Mouse (Mus musculus) heart, adult 2 months (tissue): Measurements from ENCODE around the gene Ano1. TPM values are rescaled to one million over a fixed set of nuclear protein-coding genes. Genes with fewer than 3 reads are reported as not detected.

ENCODE experiments used
- DNase-seq, 2 experiments: peaks; one replicate each; pipeline ENCODE4 v3.0.0; 2021
- H3K27ac ChIP-seq: fragments of 200-600 bp; 2 replicates; pipeline ENCODE4 v1.8.1; 2022
- H3K27me3 ChIP-seq: fragments of 200-500 bp; 2 replicates; pipeline ENCODE4 v1.6.1; 2012; ENCODE audit warnings: mild to moderate bottlenecking, low read length, inconsistent platforms, mixed read lengths; ENCODE audit not compliant: control insufficient read depth, insufficient read depth
- H3K36me3 ChIP-seq: fragments of 200-500 bp; 2 replicates; pipeline ENCODE4 v1.6.1; 2012; ENCODE audit warnings: low read length, inconsistent platforms; ENCODE audit not compliant: control insufficient read depth, insufficient read depth
- H3K4me1 ChIP-seq: fragments of 200-500 bp; 2 replicates; pipeline ENCODE4 v1.6.1; 2011; ENCODE audit warnings: low read length; ENCODE audit not compliant: control insufficient read depth, insufficient read depth
- H3K4me3 ChIP-seq: fragments of 200-600 bp; 2 replicates; pipeline ENCODE4 v1.8.1; 2022
- H3K79me2 ChIP-seq: fragments of 200-500 bp; replicated peaks from 2 replicates; pipeline ENCODE4 v1.6.1; 2012; ENCODE audit warnings: mild to moderate bottlenecking, inconsistent platforms, low read length, moderate library complexity, mixed read lengths; ENCODE audit not compliant: control insufficient read depth, insufficient read depth
- H3K9ac ChIP-seq: fragments of 200-500 bp; 2 replicates; pipeline ENCODE4 v1.6.1; 2012; ENCODE audit warnings: low read depth, mild to moderate bottlenecking, control low read depth, inconsistent platforms, low read length, mixed read lengths
- CTCF ChIP-seq: fragments of 200-600 bp; IDR thresholded peaks from 2 replicates; pipeline ENCODE4 v1.8.1; 2022; ENCODE audit warnings: antibody characterized with exemption, mild to moderate bottlenecking, moderate library complexity
- EP300 ChIP-seq: fragments of 200-500 bp; IDR thresholded peaks from 2 replicates; pipeline ENCODE4 v1.6.1; 2011; ENCODE audit warnings: low read depth, low read length, control low read depth; ENCODE audit not compliant: insufficient read depth
- POLR2A ChIP-seq: fragments of 200-500 bp; IDR thresholded peaks from 2 replicates; pipeline ENCODE4 v1.6.1; 2011; ENCODE audit warnings: mild to moderate bottlenecking, low read depth, low read length, control low read depth; ENCODE audit not compliant: insufficient read depth
- WGBS: fragments of 180-500 bp; shearing (Covaris S2); methylation state at CpG from one replicate; pipeline ENCODE4 v1.1.7; 2018; 5-methylcytosine and 5-hydroxymethylcytosine counted together
- intact Hi-C: fragments of 180-260 bp; cut with DNase I; formaldehyde crosslinking; loops from one replicate; pipeline ENCODE4 v1.15.1; 2025
- polyA plus RNA-seq: library from polyadenylated mRNA; depleted of rRNA; stranded (reverse); fragments of >200 nt; gene quantifications from 2 replicates; pipeline ENCODE4 v1.2.3, GENCODE M21; 2012
- total RNA-seq, 2 experiments: library from RNA; stranded (reverse); gene quantifications; 2 replicates each; pipeline ENCODE4 v1.2.3; 2021

Gene Ano1
- total and polyA plus RNA-seq, 3 experiments, result 11.1 to 12.5 (median 11.7) TPM

- Histone ChIP-seq H3K4me1 (no peaks in the 10 kb centered on the region), H3K79me2 (no peaks in the 10 kb centered on the region), H3K27me3 (no peaks in the 10 kb centered on the region; the same call in 1 of the 2 replicates), H3K9ac (no peak overlapping the region), H3K27ac (peak overlapping the region; percentile 58), H3K36me3 (no peaks in the 10 kb centered on the region), H3K4me3 (no peak overlapping the region)
- peak in 1 of 2 experiments; percentile 53 for DNase-seq
- no peak for TF ChIP-seq POLR2A
- 0 out of 2 replicates have a peak, but pooled peaks have one; percentile 29 for TF ChIP-seq EP300
- 0 out of 2 replicates have a peak, but pooled peaks have one; percentile 17 for TF ChIP-seq CTCF
- intact Hi-C loops, result no loop called here
- WGBS, result 61% methylated on average over 16 of the region's 16 CpGs
Measured at GRCm38 (mm10) chr7:144762496-144763235, 10.9 kb upstream of the Ano1 start.

GRCm38 (mm10) chr7:144760228-144760627 is 8.5 kb upstream of the Ano1 start:
- intact Hi-C loops, result no loop called here
- H3K4me1 ChIP-seq, result no peaks in the 10 kb centered on the region
- H3K36me3 ChIP-seq, result no peaks in the 10 kb centered on the region
- no peaks in the 10 kb centered on the region for H3K79me2 ChIP-seq
- no peak for DNase-seq
- WGBS, result 84% methylated on average over 9 of the region's 9 CpGs
- no peak overlapping the region for H3K9ac ChIP-seq
- TF ChIP-seq CTCF, result no peak
- TF ChIP-seq POLR2A, result no peak
- no peak for TF ChIP-seq EP300
- no peak overlapping the region for H3K27ac ChIP-seq
- H3K27me3 ChIP-seq, result no peaks in the 10 kb centered on the region; the same call in 1 of the 2 replicates
- H3K4me3 ChIP-seq, result no peak overlapping the region

GRCm38 (mm10) chr7:144759455-144759854 is 7.7 kb upstream of the Ano1 start:
- no peak for TF ChIP-seq POLR2A
- TF ChIP-seq EP300, result no peak
- TF ChIP-seq CTCF, result no peak
- Histone ChIP-seq H3K4me3 (no peak overlapping the region), H3K4me1 (no peaks in the 10 kb centered on the region), H3K27me3 (no peaks in the 10 kb centered on the region; the same call in 1 of the 2 replicates), H3K79me2 (no peaks in the 10 kb centered on the region), H3K9ac (no peak overlapping the region), H3K27ac (no peak overlapping the region), H3K36me3 (no peaks in the 10 kb centered on the region)
- DNase-seq, result no peak
- intact Hi-C loops, result no loop called here
- WGBS, result 71% methylated on average over 2 of the region's 2 CpGs

GRCm38 (mm10) chr7:144755511-144756378 is 4.0 kb upstream of the Ano1 start:
- H3K4me1 ChIP-seq, result no peaks in the 10 kb centered on the region
- H3K9ac ChIP-seq, result no peak overlapping the region
- no peaks in the 10 kb centered on the region for H3K27me3 ChIP-seq
- WGBS, result 50% methylated on average over 11 of the region's 11 CpGs
- intact Hi-C loops, result no loop called here
- H3K27ac ChIP-seq, result no peak overlapping the region
- no peaks in the 10 kb centered on the region for H3K79me2 ChIP-seq
- H3K4me3 ChIP-seq, result no peak overlapping the region
- peak in 1 of 2 experiments; percentile 17 for DNase-seq
- no peaks in the 10 kb centered on the region for H3K36me3 ChIP-seq
- TF ChIP-seq POLR2A (no peak), CTCF (no peak), EP300 (no peak)

GRCm38 (mm10) chr7:144754722-144755121 is 2.9 kb upstream of the Ano1 start:
- Histone ChIP-seq H3K79me2 (no peaks in the 10 kb centered on the region), H3K4me1 (no peaks in the 10 kb centered on the region), H3K36me3 (no peaks in the 10 kb centered on the region), H3K27ac (no peak overlapping the region), H3K27me3 (no peaks in the 10 kb centered on the region), H3K4me3 (no peak overlapping the region), H3K9ac (no peak overlapping the region)
- WGBS, result 84% methylated on average over 2 of the region's 2 CpGs
- DNase-seq, result peak in 1 of 2 experiments; percentile 22
- TF ChIP-seq CTCF (no peak), POLR2A (no peak), EP300 (no peak)
- intact Hi-C loops, result no loop called here

GRCm38 (mm10) chr7:144753657-144754031 is 1.9 kb upstream of the Ano1 start:
- Histone ChIP-seq H3K79me2 (no peaks in the 10 kb centered on the region), H3K27me3 (no peaks in the 10 kb centered on the region), H3K27ac (no peak overlapping the region), H3K36me3 (no peaks in the 10 kb centered on the region), H3K4me1 (no peaks in the 10 kb centered on the region), H3K4me3 (no peak overlapping the region), H3K9ac (no peak overlapping the region)
- no peak for DNase-seq
- TF ChIP-seq CTCF (no peak), EP300 (no peak), POLR2A (no peak)
- intact Hi-C loops, result no loop called here
- WGBS, result 85% methylated on average over 9 of the region's 9 CpGs
